Mouse (Mus musculus): ENCODE results near the gene Rbpj.

Rbpj gene

GRCm38 (mm10) chr5:53590875-53591682 is 125.1 kb downstream of the Rbpj start:
- no peak for ATAC-seq (ENCODE audit: low TSS enrichment)

- ATAC-seq (ENCODE audit: low TSS enrichment), result no peak
These were observed 125.7 kb downstream of the Rbpj start for GRCm38 (mm10) chr5:53591683-53592050.

GRCm38 (mm10) chr5:53593080-53593688 is 127.2 kb downstream of the Rbpj start:
- ATAC-seq (ENCODE audit: low TSS enrichment), result no peak

- ATAC-seq (ENCODE audit: low TSS enrichment), result peak; percentile 35; the same call in 1 of the 2 replicates
These were observed 128.3 kb downstream of the Rbpj start for GRCm38 (mm10) chr5:53594274-53594673.

GRCm38 (mm10) chr5:53598510-53598909 is 132.6 kb downstream of the Rbpj start:
- peak; percentile 66 for ATAC-seq (ENCODE audit: low TSS enrichment)

GRCm38 (mm10) chr5:53599116-53599515 is 133.2 kb downstream of the Rbpj start:
- ATAC-seq (ENCODE audit: low TSS enrichment), result no peak

- ATAC-seq (ENCODE audit: low TSS enrichment), result 0 out of 2 replicates have a peak, but pooled peaks have one; percentile 18
These were observed 136.2 kb downstream of the Rbpj start for GRCm38 (mm10) chr5:53602194-53602593.

GRCm38 (mm10) chr5:53605450-53605849 is 139.5 kb downstream of the Rbpj start:
- ATAC-seq (ENCODE audit: low TSS enrichment), result no peak

- peak; percentile 93 for ATAC-seq (ENCODE audit: low TSS enrichment)
These were observed 141.5 kb downstream of the Rbpj start for GRCm38 (mm10) chr5:53607230-53607996.

GRCm38 (mm10) chr5:53618844-53619243 is 152.9 kb downstream of the Rbpj start:
- ATAC-seq (ENCODE audit: low TSS enrichment), result no peak

- ATAC-seq (ENCODE audit: low TSS enrichment), result no peak
These were observed 166.1 kb downstream of the Rbpj start for GRCm38 (mm10) chr5:53632026-53632425.

GRCm38 (mm10) chr5:53636795-53637194 is 170.8 kb downstream of the Rbpj start:
- ATAC-seq (ENCODE audit: low TSS enrichment), result no peak

GRCm38 (mm10) chr5:53637206-53637605 is 171.3 kb downstream of the Rbpj start:
- ATAC-seq (ENCODE audit: low TSS enrichment), result no peak

GRCm38 (mm10) chr5:53638647-53639046 is 172.7 kb downstream of the Rbpj start:
- no peak for ATAC-seq (ENCODE audit: low TSS enrichment)

- ATAC-seq (ENCODE audit: low TSS enrichment), result no peak
These were observed 180.7 kb downstream of the Rbpj start for GRCm38 (mm10) chr5:53646669-53647068.

- ATAC-seq (ENCODE audit: low TSS enrichment), result no peak
These were observed 181.4 kb downstream of the Rbpj start for GRCm38 (mm10) chr5:53647358-53647757.

- ATAC-seq (ENCODE audit: low TSS enrichment), result no peak
These were observed 190.6 kb downstream of the Rbpj start for GRCm38 (mm10) chr5:53656596-53656995.

GRCm38 (mm10) chr5:53657925-53658324 is 192.0 kb downstream of the Rbpj start:
- peak; percentile 45; the same call in 1 of the 2 replicates for ATAC-seq (ENCODE audit: low TSS enrichment)

GRCm38 (mm10) chr5:53661508-53661907 is 195.6 kb downstream of the Rbpj start:
- ATAC-seq (ENCODE audit: low TSS enrichment), result no peak

GRCm38 (mm10) chr5:53662413-53662812 is 196.5 kb downstream of the Rbpj start:
- ATAC-seq (ENCODE audit: low TSS enrichment), result no peak

- no peak for ATAC-seq (ENCODE audit: low TSS enrichment)
These were observed 197.7 kb downstream of the Rbpj start for GRCm38 (mm10) chr5:53663665-53664064.

- ATAC-seq (ENCODE audit: low TSS enrichment), result no peak
These were observed 202.1 kb downstream of the Rbpj start for GRCm38 (mm10) chr5:53668021-53668420.

Measured in frontal cortex, adult (tissue).